Mouse (Mus musculus) lung, embryonic 15.5 days (tissue): ENCODE measurements around the gene Fbxo46. TPM values are rescaled to one million over a fixed set of nuclear protein-coding genes. Genes with fewer than 3 reads are reported as not detected.
"Not testable (repeated sequence)": the region's sequence is repeated elsewhere in the genome, so short reads cannot be mapped to it uniquely, and the experiment has no call there.

ENCODE experiments used
- ATAC-seq: fragments of 200-750 bp; cut with Nextera tagmentation; 2 replicates; pipeline ENCODE4 v1.8.0; 2017; ENCODE audit warnings: moderate number of reproducible peaks, borderline replicate concordance; ENCODE audit not compliant: low FRiP score, low TSS enrichment; ENCODE audit errors: extremely low read depth
- H3K27ac ChIP-seq: fragments of 300-500 bp; sonication (generic); 2 replicates; pipeline ENCODE4 v1.5.1; 2015; ENCODE audit warnings: moderate library complexity, mild to moderate bottlenecking, inconsistent platforms
- H3K27me3 ChIP-seq: fragments of 300-500 bp; sonication (generic); 2 replicates; pipeline ENCODE4 v1.6.1; 2015; ENCODE audit warnings: inconsistent platforms
- H3K36me3 ChIP-seq: fragments of 300-500 bp; sonication (generic); 2 replicates; pipeline ENCODE4 v1.6.1; 2015; ENCODE audit warnings: inconsistent platforms
- H3K4me1 ChIP-seq: fragments of 300-500 bp; sonication (generic); 2 replicates; pipeline ENCODE4 v1.6.1; 2015; ENCODE audit warnings: inconsistent platforms
- H3K4me2 ChIP-seq: fragments of 300-500 bp; sonication (generic); 2 replicates; pipeline ENCODE4 v1.6.1; 2015; ENCODE audit warnings: inconsistent platforms, mild to moderate bottlenecking, moderate library complexity
- H3K4me3 ChIP-seq: fragments of 300-500 bp; sonication (generic); 2 replicates; pipeline ENCODE4 v1.5.1; 2015; ENCODE audit warnings: mild to moderate bottlenecking, inconsistent platforms
- H3K9ac ChIP-seq: fragments of 300-500 bp; sonication (generic); 2 replicates; pipeline ENCODE4 v1.6.1; 2015; ENCODE audit warnings: inconsistent platforms
- H3K9me3 ChIP-seq: fragments of 300-500 bp; sonication (generic); 2 replicates; pipeline ENCODE4 v1.6.1; 2016; ENCODE audit warnings: inconsistent platforms
- WGBS: fragments of 180-500 bp; shearing (Covaris S2); methylation state at CpG from one replicate; pipeline ENCODE4 v1.1.7; 2015; 5-methylcytosine and 5-hydroxymethylcytosine counted together
- polyA plus RNA-seq: library from polyadenylated mRNA; unstranded; fragments of >200 nt; fragmentation: Nextera tagmentation; extraction: Ambion mirVana; gene quantifications from 2 replicates; pipeline ENCODE4 v1.2.1, GENCODE M21; 2015

Gene Fbxo46
- polyA plus RNA-seq, 1 experiment from 2014 or later, result 13.6 TPM

GRCm38 (mm10) chr7:19136673-19137334 is 17.1 kb downstream of the Fbxo46 start:
- Histone ChIP-seq H3K4me2 (no peak overlapping the region), H3K27ac (no peak overlapping the region), H3K36me3 (peaks cover 55% of the 10 kb centered on the region), H3K9me3 (no peaks in the 10 kb centered on the region), H3K4me3 (no peak overlapping the region), H3K9ac (no peak overlapping the region), H3K4me1 (peaks cover 4% of the 10 kb centered on the region; the same call in 1 of the 2 replicates), H3K27me3 (no peaks in the 10 kb centered on the region)
- ATAC-seq, result no peak
- WGBS, result 87% methylated on average over 38 of the region's 38 CpGs

DNA sequence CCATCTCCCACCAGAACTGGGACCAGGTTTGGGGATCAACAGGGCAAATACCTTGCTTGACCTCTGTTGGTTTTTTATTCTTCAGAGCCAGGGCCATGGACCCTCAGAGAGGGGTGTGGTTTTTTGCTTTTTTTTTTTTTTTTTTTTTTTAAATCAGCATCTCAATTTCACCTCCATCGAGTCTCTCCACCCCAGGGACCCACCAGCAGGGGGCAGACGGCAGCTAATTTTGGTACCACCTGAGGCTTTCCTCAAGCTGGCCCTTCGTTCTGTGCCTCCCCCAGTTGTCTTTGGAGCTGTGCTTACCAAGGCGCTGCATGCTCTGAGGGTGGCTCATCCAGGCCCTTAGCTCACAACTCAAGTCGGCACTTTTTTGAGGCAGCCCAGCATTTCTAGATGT is 17.7 kb downstream of the Fbxo46 start:
- ATAC-seq, result no peak
- Histone ChIP-seq H3K9me3 (no peaks in the 10 kb centered on the region), H3K27me3 (no peaks in the 10 kb centered on the region), H3K9ac (no peak overlapping the region), H3K27ac (no peak overlapping the region), H3K36me3 (peaks cover 55% of the 10 kb centered on the region), H3K4me1 (no peaks in the 10 kb centered on the region), H3K4me3 (no peak overlapping the region), H3K4me2 (no peak overlapping the region)
- 36% methylated on average over 5 of the region's 5 CpGs for WGBS

GRCm38 (mm10) chr7:19146793-19147192 is 27.1 kb downstream of the Fbxo46 start:
- no peak overlapping the region for H3K4me2 ChIP-seq
- 82% methylated on average over 10 of the region's 10 CpGs for WGBS
- ATAC-seq, result no peak
- H3K27ac ChIP-seq, result no peak overlapping the region
- H3K4me3 ChIP-seq, result no peak overlapping the region
- peaks cover 22% of the 10 kb centered on the region for H3K4me1 ChIP-seq
- no peak overlapping the region for H3K9ac ChIP-seq
- H3K27me3 ChIP-seq, result no peaks in the 10 kb centered on the region
- peaks cover 3% of the 10 kb centered on the region; the same call in 1 of the 2 replicates for H3K36me3 ChIP-seq
- no peaks in the 10 kb centered on the region for H3K9me3 ChIP-seq

- peaks cover 22% of the 10 kb centered on the region for H3K4me1 ChIP-seq
- WGBS, result 43% methylated on average over 6 of the region's 6 CpGs
- no peak for ATAC-seq
- H3K9ac ChIP-seq, result no peak overlapping the region
- no peak overlapping the region for H3K4me3 ChIP-seq
- no peaks in the 10 kb centered on the region for H3K9me3 ChIP-seq
- no peak overlapping the region for H3K4me2 ChIP-seq
- no peaks in the 10 kb centered on the region for H3K27me3 ChIP-seq
- H3K27ac ChIP-seq, result no peak overlapping the region
- H3K36me3 ChIP-seq, result peaks cover 10% of the 10 kb centered on the region
Observed at GRCm38 (mm10) chr7:19147497-19148045, 27.9 kb downstream of the Fbxo46 start.

DNA sequence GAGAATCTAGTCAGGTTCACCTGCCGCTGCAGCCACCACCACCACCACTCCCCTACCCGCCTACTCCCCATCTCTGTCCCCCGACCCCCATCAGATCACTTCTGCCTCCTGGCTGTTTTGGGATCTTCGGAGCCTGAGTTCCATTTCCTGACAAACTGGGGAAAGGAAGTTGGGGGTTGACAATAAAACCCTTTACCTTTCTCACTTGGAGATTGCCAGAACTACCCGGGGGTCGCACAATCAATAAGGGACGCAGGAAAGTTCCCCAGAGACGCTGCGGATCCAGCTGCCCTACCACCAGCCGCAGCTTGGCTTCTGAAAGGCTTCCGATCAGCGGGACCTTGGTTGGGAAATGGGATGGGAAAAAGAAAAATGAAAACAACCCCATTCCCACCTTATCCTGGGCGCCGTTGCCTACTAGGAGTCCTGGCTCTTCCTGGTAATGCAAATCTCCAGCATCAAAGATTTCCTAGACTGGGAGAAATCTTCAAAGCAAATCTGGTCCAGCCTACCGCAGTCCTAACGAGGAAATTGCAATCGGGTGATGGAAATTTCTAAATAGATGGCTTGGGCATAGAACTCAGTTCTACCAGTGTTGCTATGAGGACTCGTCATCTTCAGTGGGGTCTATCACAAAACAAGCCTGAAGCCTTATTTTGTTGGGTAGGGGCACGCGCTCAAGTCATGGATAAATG is 28.7 kb downstream of the Fbxo46 start:
- H3K27me3 ChIP-seq, result no peaks in the 10 kb centered on the region
- H3K4me1 ChIP-seq, result peaks cover 22% of the 10 kb centered on the region
- ATAC-seq, result no peak
- no peaks in the 10 kb centered on the region for H3K9me3 ChIP-seq
- peak overlapping the region; percentile 82; the same call in 1 of the 2 replicates for H3K27ac ChIP-seq
- peak overlapping the region; percentile 56 for H3K9ac ChIP-seq
- 10% methylated on average over 20 of the region's 20 CpGs for WGBS
- H3K4me2 ChIP-seq, result peak overlapping the region; percentile 81
- peaks cover 17% of the 10 kb centered on the region for H3K36me3 ChIP-seq
- peak overlapping the region; percentile 75 for H3K4me3 ChIP-seq

DNA sequence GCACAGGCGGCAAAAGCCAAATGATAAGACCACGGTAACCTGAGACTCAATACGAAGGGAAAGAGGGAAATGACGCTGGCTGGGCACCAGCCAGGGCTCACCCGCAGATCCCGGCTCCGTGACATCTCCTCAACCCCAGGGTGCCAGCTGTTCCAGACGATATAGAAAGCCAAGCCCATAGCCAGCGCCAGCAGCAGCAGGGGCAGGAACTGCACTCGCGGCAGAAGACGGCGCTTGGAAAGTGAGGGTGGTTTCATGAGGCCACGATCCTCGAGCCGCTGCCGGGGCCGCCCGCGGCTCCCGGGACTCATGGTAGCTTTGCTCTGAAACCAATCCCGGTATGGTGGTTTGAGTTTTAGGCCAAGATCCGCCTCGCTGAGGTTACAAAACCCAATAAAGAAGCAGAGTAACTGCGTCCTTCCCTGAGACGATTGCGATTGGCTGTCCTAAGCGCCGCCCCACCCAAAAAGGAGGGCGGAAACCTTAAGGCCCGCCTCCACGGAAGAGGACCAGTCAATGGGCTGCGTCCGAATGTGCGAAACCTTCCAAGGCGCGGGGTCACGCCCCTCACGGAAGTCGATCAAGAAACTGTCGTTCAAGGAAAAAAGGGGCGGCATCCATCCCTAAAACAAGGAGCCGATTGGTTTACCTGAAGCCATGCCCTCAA is 29.3 kb downstream of the Fbxo46 start, which contains the start of gene Qpctl:
Gene Qpctl, minus strand, starts transcription at position 417 of the 667 bp plus-strand sequence.
- Histone ChIP-seq H3K9ac (peak within 1 kb of the TSS; percentile 67), H3K4me1 (peaks cover 22% of the 10 kb centered on the region), H3K4me3 (peak within 1 kb of the TSS; percentile 75), H3K9me3 (no peaks in the 10 kb centered on the region), H3K27ac (peak within 1 kb of the TSS; percentile 82), H3K4me2 (peak within 1 kb of the TSS; percentile 81), H3K27me3 (no peaks in the 10 kb centered on the region), H3K36me3 (peaks cover 24% of the 10 kb centered on the region)
- peak; percentile 97 for ATAC-seq
- WGBS, result under 1% methylated on average over 43 of the region's 43 CpGs

GRCm38 (mm10) chr7:19149626-19150025 is 30.0 kb downstream of the Fbxo46 start, which contains the start of gene Snrpd2:
TSS of gene Snrpd2 (plus strand) at chr7:19149722.
- Histone ChIP-seq H3K36me3 (peaks cover 28% of the 10 kb centered on the region), H3K9ac (peak within 1 kb of the TSS; percentile 67), H3K27me3 (no peaks in the 10 kb centered on the region), H3K4me2 (peak within 1 kb of the TSS; percentile 81), H3K4me1 (peaks cover 22% of the 10 kb centered on the region), H3K4me3 (peak within 1 kb of the TSS; percentile 75), H3K27ac (peak within 1 kb of the TSS; percentile 82), H3K9me3 (no peaks in the 10 kb centered on the region)
- peak; percentile 93 for ATAC-seq
- WGBS, result under 1% methylated on average over 24 of the region's 24 CpGs

- not testable (repeated sequence) for H3K9ac ChIP-seq, H3K9me3 ChIP-seq, ATAC-seq, H3K27me3 ChIP-seq, H3K27ac ChIP-seq, H3K4me2 ChIP-seq
- peak overlapping the region; percentile 75 for H3K4me3 ChIP-seq
- peaks cover 22% of the 10 kb centered on the region for H3K4me1 ChIP-seq
- H3K36me3 ChIP-seq, result peaks cover 31% of the 10 kb centered on the region
- 82% methylated on average over 10 of the region's 10 CpGs for WGBS
Observed at GRCm38 (mm10) chr7:19151121-19151520, 31.5 kb downstream of the Fbxo46 start.

- Histone ChIP-seq H3K27ac (no peak overlapping the region), H3K9ac (no peak overlapping the region), H3K27me3 (peaks cover 14% of the 10 kb centered on the region), H3K36me3 (peaks cover 31% of the 10 kb centered on the region), H3K4me1 (peaks cover 17% of the 10 kb centered on the region), H3K4me3 (no peak overlapping the region), H3K4me2 (no peak overlapping the region), H3K9me3 (no peaks in the 10 kb centered on the region)
- WGBS, result 73% methylated on average over 8 of the region's 8 CpGs
- ATAC-seq, result no peak
Observed at GRCm38 (mm10) chr7:19154796-19155195, 35.1 kb downstream of the Fbxo46 start.

- H3K4me3 ChIP-seq, result no peak overlapping the region
- H3K4me1 ChIP-seq, result peaks cover 17% of the 10 kb centered on the region
- H3K27ac ChIP-seq, result no peak overlapping the region
- no peak overlapping the region for H3K9ac ChIP-seq
- no peak for ATAC-seq
- no peaks in the 10 kb centered on the region for H3K9me3 ChIP-seq
- H3K36me3 ChIP-seq, result peaks cover 31% of the 10 kb centered on the region
- 55% methylated on average over 13 of the region's 13 CpGs for WGBS
- no peak overlapping the region for H3K4me2 ChIP-seq
- peaks cover 25% of the 10 kb centered on the region for H3K27me3 ChIP-seq
Observed at GRCm38 (mm10) chr7:19155825-19156475, 36.3 kb downstream of the Fbxo46 start.

DNA sequence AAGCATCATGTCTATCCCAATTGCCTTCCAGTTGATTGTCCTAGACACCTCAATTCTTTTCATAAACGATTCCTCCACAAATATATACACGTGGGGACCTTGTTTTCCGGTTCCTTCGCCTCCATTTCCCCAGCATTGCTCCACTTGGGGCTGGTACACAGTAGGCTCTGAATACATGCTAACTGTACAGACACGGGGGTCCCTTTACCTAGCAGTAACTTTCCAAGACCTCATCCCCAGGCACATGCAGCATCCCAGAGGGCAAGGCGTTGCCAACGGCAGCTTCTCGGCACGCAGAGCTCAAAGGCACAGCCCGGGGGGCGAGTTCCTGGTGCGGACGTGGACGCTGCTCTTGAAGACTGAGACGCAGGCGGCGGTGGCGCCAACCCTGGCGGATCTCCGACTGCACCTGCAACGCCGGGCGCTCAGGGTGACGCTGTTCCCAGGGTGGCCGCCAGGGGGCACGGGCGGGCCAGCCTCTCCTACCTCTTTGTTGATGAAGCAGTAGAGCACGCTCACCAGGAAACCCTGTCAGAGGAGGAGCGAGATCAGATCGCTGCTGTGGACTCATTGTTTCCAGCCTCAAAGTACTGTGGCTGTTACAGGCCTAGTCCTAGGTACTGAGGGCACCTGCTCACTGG is 37.6 kb downstream of the Fbxo46 start:
- Histone ChIP-seq H3K9me3 (no peaks in the 10 kb centered on the region), H3K4me3 (0 out of 2 replicates have a peak overlapping the region, but pooled peaks have one; percentile 1), H3K27me3 (peaks cover 26% of the 10 kb centered on the region), H3K9ac (no peak overlapping the region), H3K4me1 (peaks cover 16% of the 10 kb centered on the region), H3K36me3 (peaks cover 23% of the 10 kb centered on the region), H3K27ac (no peak overlapping the region), H3K4me2 (peak overlapping the region; percentile 41)
- ATAC-seq, result peak; percentile 61; the same call in 1 of the 2 replicates
- WGBS, result 4% methylated on average over 30 of the region's 30 CpGs
